Mouse (Mus musculus): ENCODE measurements around the gene Wdtc1.

The Wdtc1 gene

DNA sequence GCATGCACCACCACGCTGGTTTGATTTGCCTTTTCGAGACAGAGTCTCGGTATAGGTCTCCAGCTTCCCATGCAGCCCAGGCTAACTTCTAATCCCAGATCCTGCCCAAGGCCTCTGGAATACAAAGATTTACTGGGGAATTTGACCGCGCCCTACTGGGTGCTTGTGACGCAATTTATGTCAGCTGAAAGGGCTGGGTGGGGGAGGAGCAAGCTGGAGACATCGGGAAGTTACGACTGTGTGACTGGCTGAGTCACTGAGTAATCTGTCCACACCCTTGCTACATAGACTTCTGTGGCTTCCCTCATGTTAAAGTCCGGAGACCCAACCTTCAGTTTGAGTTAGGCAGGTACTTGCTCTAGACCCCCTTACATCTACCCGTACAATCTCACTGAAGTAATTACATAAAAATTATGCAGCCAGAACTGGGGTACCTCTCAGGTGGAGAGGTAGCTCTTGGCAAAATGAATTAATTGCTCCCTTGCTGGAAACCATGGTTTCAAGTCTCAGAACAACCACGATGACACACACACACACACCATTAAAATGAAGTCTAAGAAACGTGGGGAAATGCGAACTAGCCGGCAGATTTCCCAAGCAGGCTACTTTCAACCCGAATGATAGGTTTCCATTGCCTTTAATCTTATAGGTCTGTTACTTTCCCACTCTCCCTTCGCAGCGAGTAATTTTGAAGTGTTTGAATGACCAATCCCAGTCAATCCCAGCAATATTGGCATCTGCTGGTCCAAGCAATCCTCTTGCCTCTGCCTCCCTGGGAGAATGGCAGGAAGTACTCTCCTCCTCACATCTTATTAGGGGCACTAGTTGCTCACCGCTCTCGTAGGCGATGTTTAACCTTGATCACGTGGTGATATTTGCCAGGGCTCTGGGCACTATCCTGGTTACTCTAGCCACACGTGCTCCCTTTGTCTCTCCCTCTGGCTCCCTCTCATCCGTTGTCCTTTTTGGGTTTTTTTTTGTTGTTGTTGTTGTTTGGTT, at the start of gene Wdtc1:
Gene Wdtc1 (minus strand): TSS at position 115 of the 999 bp plus-strand sequence.
- DNase-seq (ENCODE audit: low read depth, low spot score): no peak

DNA sequence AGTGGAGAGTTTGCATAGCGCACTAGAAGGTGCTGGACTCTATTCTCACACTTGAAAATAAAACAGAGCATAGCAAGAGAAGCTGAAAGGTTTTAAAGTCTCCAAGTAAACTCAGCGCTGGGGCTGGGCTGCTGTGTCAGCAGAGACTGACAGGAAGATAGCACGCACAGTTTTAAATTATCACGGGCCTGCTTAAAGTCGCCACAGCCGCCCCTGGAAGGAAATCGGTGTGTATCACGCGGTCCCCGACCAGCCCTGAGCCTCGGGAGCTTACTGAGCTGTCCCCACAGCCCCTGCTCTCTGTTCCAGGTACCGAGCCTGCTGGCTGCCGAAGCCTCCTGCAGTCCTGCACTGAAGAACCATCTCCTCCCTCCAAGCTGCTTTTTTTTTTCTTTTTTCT, 48.7 kb upstream of the Wdtc1 start:
- DNase-seq (ENCODE audit: low read depth, low spot score): no peak

DNA sequence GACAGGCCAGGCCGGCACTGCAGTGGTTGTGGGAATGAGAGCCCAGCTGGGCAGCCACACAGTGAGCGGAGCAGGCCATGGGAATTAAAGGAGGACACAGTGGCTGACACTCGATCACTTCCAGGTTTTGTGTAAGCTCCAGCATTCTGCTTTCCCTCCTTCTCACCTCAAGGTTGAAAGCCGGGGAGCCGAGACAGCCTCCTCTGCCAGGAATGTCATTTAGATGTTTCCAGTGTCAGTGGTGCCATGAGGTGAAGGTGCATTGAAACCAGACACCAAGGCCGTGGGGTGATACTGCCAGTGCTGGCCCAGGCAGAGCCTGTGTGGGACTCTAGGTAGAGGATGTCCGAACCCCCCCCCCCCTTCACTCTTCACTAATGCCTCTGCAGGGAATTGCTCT, 46.8 kb upstream of the Wdtc1 start:
- no peak for DNase-seq (ENCODE audit: low read depth, low spot score)

DNA sequence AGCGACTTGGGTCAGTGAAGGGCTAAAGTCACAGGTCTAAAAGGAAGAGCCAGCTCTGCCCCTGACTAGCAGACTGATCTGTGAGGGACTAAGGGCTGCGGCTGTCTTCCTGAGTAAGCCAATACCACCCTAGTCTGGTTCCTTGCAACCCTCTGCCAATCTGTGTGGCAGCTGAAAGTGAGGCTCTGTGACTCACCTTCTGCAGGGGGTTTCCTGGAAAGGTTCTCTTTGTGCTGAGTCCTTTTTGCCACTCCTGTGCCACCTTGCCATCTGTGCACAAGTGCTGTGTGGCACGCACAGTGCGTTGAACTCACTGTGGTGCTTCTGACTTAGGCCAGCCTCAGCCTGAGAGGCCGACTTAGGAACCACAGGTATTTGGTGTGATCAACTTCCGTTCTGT, 46.2 kb upstream of the Wdtc1 start:
- DNase-seq (ENCODE audit: low read depth, low spot score): no peak

DNA sequence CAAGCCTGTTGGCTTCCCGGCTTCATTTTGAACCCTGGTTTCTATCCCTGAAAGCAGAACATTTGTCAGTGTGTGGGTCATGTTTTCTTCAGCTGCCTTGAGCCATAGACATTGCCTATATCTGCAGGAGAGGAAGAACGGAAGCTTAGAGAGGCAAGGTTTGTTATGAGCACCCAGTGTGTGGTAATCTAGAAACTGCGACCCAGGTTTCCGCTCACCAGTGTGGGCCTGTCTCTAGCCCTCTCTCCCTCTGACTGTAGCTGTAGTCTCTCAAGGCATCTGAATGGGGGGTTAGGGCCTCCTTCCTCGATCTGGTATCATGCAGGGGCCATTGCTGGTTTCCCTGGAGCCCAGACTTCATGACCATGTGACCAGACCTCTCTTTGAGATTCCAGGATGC, 45.3 kb upstream of the Wdtc1 start:
- DNase-seq (ENCODE audit: low read depth, low spot score): no peak

DNA sequence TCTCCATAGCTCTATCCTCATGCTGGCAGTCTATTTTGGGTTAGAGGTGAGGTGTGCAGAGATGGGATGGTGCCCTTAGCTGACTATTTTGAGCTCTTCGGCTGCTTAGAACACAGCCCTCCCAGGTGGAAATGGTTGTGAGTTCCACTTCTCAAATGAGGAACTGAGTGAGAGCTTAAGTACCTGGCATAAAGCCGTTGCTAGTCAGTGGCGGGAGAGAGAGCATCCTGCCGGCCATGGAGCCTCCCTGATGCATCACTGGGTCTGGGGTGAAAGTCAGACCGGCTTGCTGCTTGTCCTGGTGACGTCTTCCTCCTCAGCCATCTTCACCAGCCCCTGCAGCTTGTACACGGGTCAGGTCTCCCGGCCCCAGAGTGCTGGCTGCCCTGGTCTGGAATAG, 44.7 kb upstream of the Wdtc1 start:
- no peak for DNase-seq (ENCODE audit: low read depth, low spot score)

DNA sequence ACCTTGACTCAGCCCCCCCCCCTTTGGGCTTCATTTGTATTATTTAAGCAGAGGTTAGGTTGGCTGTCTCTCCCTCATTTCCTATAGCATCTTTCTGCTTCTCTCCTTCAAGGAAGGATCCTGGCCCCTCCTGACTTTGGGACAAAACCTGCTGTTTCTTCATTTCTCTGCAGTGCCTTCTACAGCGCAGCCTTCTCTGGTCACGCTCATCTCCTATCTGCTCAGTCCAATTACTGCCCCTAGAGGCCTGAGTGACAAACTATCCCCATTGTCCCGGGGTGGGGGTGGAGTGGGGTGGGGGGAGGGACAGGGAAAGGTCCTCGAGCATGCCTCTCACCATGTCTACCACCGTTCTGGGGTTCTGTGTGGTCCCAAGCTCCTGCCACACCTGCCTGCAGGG, 44.0 kb upstream of the Wdtc1 start:
- DNase-seq (ENCODE audit: low read depth, low spot score): no peak

DNA sequence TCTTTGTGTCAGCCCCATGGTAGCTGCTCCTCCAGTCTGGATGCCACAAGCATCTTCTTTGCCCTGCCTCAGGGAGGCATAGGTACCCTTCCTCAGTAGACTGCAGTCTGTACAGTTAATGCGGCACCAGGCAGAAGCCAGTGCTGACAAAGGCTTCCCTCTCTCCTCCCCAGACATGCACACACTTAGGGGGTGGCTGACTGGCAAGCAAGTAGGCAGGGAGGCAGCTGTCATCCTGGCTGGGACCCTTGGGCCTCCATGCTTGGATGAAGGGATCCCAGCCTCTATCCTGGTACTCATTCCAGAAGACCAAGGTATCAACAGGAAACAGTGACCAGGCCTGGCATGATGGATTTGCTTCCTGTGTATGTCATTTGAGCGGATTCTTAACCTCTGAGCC, 42.8 kb upstream of the Wdtc1 start:
- DNase-seq (ENCODE audit: low read depth, low spot score): no peak

DNA sequence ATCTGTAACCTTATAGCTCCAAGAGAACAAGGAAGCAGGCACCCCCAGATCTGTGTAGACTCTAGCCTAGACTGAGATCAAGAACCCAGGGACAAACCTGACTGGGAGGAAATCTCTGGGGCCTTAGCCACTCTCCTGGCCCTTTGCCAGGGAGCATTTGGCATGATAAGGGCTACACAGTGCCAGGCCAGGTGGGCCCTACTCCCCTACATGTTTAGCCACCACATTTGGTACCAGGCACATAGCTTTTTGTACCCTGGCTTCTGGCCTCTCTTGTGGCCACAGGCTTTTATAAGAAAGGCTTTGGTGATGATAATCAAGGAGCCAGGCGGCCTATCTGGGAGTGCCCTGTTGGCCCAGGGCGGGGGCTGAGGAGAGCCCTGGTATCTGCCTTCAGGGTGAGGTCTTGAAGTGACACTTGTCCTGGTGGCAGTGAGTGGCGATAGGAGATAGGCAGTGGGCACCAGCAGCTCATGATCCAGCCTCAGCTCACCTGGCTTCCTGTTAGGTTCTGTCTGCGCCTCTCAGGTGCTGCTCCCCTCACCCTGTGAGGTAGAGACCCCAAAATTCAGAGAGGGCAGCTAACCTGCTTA, 41.8 kb upstream of the Wdtc1 start:
- no peak for DNase-seq (ENCODE audit: low read depth, low spot score)

DNA sequence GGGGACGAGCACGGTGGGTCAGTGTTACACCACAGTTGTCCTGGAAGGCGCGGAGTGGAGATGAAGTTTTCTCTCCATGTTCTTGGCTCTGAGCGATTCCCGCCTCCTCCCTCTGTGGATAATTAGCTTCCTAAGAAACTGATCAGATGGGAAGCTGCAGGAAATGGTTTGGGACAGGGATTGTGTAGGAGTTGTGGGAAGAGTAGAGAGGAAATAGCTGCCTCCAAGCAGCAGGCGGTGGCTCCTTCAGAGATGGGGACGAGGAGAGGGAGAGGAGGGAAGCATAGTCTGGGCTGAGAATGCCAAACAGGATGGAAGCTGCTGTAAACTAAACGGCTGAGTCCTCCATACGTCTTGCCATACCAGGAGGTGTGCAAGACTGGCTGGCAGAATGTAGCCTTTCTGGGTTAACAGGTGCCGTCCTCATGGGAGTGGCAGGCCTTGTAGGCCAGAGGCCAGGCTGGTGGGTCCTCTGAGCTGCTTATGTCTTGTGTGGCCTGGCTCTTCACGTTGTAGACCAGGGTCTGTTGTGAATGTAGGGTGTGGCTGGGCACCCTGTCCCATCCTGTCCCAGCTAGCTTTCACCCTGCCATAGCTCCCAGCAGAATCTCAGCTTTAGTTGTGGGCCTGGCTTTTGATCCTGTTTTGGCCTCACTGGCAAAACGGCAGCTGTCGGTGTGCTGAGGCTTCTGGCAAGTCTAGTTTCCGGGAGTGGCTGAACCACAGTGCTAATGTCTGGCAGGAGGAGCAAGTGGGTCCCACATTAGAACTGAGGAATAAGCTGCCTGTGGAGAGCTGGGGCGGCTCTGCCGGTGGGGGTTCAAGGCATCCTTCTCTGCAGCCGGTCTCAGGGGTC, 38.1 kb upstream of the Wdtc1 start:
- DNase-seq (ENCODE audit: low read depth, low spot score): no peak

DNA sequence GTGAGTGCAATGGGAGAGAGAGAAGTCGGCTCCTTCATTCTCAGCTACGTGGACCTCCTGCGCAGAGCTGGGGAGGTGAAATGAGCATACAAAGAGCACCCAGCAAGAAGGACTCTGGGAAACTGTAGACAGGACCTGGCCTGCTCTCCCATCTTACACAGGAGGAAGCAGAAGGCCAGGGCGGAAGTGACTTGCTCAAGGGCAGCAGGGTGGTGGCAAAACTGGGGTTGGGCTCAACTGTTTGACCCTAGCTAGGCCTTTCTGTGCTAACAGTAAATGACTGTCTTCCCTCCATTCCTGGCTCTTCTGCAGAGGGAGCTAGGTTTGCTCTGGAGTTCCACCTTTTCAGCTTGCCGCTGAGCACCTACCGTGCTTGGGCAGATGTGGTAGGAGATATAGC, 37.3 kb upstream of the Wdtc1 start:
- no peak for DNase-seq (ENCODE audit: low read depth, low spot score)

DNA sequence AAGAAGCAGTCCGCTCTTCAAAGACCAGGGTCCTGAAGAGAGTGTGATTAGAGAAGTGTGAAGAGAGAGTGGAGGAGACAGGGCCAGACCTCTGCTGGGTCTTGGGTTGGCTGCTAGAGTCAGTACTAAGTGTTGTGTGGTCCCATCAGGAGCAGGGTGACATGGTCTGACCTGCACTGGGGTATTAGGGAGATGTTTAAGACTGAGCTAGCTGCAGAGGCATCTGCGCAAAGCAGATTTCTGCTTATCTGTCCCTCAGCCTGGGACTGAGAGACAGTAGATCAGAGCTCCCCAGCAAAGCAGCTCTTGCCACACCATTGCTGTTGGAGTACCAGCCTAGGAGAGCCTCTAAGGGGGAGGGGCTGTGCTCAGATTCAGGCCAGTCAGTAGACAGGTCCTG, 36.8 kb upstream of the Wdtc1 start:
- DNase-seq (ENCODE audit: low read depth, low spot score): no peak

DNA sequence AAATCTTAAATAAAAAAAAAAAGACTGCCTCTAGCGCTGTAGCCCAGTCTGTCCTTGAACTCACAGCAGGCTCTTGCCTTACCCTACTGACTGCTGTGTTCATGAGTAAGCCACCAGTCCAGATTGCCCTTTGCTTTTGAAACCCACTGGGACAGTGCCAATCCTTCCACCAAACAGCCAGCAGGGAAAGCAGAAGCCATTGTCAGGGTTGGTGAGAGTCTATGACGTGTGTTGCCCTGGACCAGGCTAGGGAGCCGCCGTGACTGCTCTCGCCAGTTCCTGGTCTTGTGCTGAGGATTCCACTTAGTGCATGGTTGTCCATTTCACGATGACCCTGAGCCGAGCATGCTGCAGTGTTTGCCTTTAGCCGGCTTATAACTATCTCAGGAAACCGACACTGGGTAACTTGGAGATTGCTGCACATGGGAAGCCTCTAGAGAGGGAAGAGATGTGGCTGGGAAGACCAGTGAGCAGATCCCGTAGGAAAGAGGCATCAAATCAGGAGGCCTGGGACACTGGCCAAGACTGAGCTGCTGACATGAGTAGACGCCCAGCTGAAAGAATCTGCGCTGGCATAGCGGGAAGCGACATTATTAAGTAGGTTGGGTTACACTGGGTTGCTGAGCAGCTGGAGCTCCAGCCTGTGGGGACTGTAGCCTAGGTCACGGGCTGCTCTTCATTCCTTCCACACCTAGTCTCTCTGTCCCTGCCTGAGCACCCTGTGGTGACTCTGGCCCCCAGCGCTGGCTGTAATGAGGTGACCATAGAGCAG, 35.7 kb upstream of the Wdtc1 start:
- DNase-seq (ENCODE audit: low read depth, low spot score): no peak

DNA sequence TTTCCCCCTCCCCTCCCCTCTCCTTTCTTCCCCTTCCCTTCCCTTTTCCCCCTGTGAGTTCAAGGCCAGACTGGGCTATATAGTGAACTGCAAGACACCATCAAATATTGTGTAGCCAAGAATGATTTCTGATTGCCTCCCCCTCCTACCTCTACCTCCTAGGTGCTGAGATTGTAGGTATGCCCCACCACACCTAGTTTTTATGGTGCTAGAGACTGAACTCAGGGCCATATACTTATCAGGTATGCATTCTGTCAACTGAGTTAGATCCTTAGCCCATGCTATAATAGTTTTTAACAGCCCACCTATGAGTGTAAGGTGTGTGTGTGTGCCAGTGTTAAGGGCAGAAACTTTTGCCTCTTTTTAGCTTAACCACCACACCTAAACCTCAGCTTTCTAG, 33.8 kb upstream of the Wdtc1 start:
- DNase-seq (ENCODE audit: low read depth, low spot score): no peak

DNA sequence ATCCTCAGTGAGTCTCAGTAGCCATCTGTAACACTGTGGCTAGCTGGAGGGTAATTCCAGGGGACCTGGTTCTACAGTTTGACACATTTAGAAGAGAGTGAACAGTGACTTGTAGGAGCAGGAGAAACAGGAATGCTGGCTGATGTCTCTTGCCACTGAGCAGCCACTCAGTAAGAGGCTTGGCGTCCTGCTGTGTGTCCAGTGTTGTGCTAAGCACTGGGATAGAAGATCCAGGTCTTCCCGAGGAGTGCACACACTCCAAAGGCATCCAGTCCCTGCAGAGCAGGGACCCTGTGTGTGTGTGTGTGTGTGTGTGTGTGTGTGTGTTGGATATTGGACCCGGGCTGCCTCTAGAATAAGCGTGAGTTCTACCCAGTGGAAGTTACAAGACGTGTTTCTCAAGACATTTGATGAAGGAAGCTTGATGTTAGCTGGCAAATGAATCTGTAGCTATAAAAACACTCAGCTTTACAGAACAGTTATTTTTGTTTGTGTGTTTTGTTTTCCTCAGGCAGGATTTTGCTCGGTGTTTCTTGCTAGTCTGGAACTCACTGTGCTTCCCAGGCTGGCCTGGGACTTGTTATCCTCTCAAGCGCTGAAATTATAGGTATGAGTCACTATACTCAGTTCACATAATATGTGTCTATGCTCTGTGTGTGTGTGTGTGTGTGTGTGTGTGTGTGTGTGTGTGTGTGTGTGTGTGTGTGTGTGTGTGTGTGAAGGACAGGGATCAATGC, 32.9 kb upstream of the Wdtc1 start:
- DNase-seq (ENCODE audit: low read depth, low spot score): no peak

DNA sequence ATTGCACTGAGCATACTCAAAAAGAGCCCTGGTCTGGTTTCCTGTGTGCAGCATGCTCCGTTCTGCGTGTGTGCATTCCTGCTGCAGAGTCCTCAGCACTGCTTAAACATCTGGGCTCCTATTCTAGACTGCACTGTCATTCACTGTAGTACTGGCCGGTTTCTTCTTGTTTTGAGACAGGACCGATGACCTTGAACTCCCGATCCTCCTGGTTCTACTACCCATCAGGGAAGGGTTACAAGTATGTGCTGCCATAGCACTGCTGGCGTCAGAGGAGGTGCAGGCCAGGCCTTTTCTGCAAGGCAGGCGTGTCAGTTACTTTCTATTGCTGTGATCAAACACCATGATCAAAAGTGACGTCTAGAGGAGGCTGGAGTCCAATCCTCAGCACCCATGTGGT, 27.9 kb upstream of the Wdtc1 start:
- no peak for DNase-seq (ENCODE audit: low read depth, low spot score)

DNA sequence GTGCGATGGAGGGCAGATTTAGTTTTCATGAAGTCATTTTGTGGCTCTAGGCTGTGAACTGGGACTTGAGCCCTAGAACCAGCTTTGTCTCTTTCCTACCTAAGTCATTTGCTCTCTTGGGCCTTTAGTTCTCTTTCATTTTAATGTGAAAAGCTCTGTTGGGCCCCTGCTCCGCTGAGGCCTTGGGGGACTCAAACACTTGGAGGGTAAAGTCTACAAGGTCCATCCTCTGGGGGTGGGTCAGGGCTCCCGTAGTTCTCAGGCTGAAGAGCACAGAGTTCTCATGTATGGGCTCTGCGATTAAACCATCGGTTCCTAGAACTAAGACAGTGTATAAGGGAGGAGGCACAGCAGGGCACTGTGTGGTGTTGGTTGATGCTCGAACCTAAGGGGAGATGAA, 27.3 kb upstream of the Wdtc1 start:
- DNase-seq (ENCODE audit: low read depth, low spot score): no peak

DNA sequence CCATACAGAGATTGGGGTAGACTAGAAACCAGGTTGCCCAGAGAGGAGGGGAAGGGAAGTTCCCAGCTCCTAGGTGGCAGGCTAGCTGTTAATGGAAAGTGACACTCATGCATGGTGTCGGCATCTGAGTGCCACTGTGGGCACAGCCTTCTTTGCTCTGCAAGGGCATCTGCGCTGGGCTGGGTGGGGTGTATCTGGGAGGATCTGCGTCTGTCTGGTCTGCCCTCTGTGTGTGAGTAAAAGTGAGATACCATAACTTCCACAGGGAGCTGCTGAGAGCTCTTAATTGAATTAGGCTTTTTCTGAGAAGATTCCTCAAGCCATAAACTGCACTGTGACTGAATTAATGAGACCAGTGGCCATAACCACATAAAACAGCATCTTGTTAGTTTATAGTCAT, 26.6 kb upstream of the Wdtc1 start:
- no peak for DNase-seq (ENCODE audit: low read depth, low spot score)

DNA sequence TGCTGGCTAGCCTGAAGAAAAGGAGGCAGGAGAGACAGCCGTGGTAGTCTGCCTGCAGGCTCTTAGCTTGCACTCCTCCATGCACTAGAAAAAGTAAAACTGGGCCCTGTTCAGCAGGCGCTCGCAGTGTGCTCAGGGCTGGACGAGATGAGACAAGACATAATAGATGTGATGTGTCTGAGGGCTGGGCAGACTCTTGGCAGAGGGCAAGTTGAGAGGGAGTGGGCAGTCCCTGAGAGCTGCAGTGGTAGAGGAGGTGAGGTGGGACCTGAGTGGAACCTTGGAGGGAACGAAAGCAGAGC, 25.7 kb upstream of the Wdtc1 start:
- DNase-seq (ENCODE audit: low read depth, low spot score): no peak

DNA sequence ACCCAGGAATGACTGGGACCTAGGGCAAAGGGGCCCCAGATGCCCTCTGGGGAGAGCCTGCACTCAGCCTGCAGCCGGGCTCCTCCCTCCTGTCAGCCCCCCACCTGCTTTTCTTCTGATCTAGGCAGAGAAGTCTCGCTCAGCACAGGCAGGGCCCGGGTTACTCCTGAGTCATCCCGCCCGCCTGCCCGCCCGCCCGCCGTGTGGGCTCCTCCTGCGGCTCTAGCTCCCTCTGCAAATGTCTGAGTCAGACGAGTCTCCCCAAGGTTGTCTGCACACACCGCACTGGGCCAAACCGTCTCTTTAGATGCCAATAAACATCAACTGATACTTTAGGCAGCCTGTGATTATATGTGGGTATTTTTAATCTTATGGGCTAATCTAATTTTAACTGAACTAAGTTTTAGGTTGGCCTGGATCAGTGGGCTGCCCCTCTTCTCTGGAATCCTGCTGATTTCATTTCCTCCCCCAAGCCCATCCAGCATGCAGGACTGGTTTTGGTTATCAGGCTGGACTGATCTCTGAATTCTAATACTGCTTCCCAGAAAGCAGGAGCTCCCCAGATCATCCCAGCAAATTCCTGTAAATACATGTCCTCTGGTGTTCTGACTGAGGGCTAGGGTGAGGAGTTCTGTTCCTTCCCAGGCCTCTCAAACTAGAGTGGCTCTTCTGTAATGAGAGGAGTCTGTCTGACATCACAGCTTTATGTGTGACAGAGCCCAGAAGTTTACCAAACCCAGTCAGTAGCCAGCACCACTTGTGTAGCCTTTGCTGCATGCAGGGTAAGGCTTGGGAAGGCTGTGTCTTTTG, 25.2 kb upstream of the Wdtc1 start:
- peak; percentile 30 for DNase-seq (ENCODE audit: low read depth, low spot score)

Measured in forelimb bud, embryonic 11.5 days (tissue).